Mouse (Mus musculus): ENCODE data around the gene Pmpcb. TPM values are rescaled to one million over a fixed set of nuclear protein-coding genes. Genes with fewer than 3 reads are reported as not detected.

Pmpcb gene
- polyA plus RNA-seq, 1 experiment from 2014 or later, result 84.3 TPM

DNA sequence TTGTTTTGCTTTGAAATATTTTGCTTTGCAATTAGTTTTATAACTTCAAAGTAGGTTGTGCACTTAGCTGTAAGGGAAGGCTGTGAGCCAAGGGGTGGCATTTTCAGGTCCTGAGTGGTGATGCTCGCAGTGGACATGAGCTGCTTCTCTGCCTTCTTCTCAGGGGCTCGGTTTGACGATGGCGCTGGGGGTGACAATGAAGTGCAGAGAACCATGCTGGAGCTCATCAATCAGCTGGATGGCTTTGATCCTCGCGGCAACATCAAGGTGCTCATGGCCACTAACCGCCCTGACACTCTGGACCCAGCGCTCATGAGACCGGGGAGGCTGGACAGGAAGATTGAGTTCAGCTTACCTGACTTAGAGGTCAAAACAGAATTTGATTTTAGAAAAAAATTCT, 66.0 kb downstream of the Pmpcb start:
- Histone ChIP-seq H3K27me3 (ENCODE audit: control insufficient read depth, insufficient read depth, low read length) (no peaks in the 10 kb centered on the region), H3K27ac (ENCODE audit: low read length) (no peak overlapping the region), H3K4me3 (ENCODE audit: low read depth, low read length) (no peak overlapping the region), H3K36me3 (ENCODE audit: control insufficient read depth, insufficient read depth, low read length) (peaks cover 46% of the 10 kb centered on the region), H3K4me1 (ENCODE audit: control insufficient read depth, insufficient read depth, low read length) (no peaks in the 10 kb centered on the region), H3K9me3 (ENCODE audit: control insufficient read depth, low read depth, low read length) (no peaks in the 10 kb centered on the region), H3K4me2 (replicated peaks; ENCODE audit: low read depth, low read length) (no peak overlapping the region), H3K9ac (replicated peaks; ENCODE audit: low read depth, low read length) (no peak overlapping the region)
- 87% methylated on average over 9 of the region's 9 CpGs for WGBS
- no peak for ATAC-seq (ENCODE audit: insufficient number of reproducible peaks, insufficient read depth, low FRiP score, low read depth)

GRCm38 (mm10) chr5:21803691-21804188, 66.8 kb downstream of the Pmpcb start:
- Histone ChIP-seq H3K27ac (ENCODE audit: low read length) (no peak overlapping the region), H3K4me2 (replicated peaks; ENCODE audit: low read depth, low read length) (no peak overlapping the region), H3K9ac (replicated peaks; ENCODE audit: low read depth, low read length) (no peak overlapping the region), H3K27me3 (ENCODE audit: control insufficient read depth, insufficient read depth, low read length) (no peaks in the 10 kb centered on the region), H3K9me3 (ENCODE audit: control insufficient read depth, low read depth, low read length) (no peaks in the 10 kb centered on the region), H3K4me1 (ENCODE audit: control insufficient read depth, insufficient read depth, low read length) (no peaks in the 10 kb centered on the region), H3K36me3 (ENCODE audit: control insufficient read depth, insufficient read depth, low read length) (peaks cover 41% of the 10 kb centered on the region), H3K4me3 (ENCODE audit: low read depth, low read length) (no peak overlapping the region)
- no peak for ATAC-seq (ENCODE audit: insufficient number of reproducible peaks, insufficient read depth, low FRiP score, low read depth)
- WGBS, result 94% methylated on average over 12 of the region's 12 CpGs

DNA sequence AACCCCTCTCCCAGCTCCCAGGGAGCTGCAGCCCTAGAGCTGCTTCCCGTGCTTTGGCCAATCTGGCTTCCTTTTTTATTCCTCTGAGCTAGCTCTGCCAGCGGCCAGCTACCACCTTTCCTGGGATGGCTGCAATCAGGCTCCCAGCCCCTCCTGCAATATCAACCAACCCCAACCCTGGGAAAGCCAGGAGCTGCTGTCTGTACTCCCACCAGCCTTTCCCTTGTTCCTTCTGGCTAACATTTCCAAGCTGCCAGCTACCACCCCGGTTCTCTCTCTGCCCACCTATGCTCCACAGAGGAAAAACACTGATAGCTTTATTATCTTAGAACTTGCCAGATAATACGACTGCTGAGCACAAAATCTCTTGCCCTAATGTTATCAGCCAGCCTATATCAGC, 67.9 kb downstream of the Pmpcb start:
- 79% methylated on average over 4 of the region's 4 CpGs for WGBS
- no peak for ATAC-seq (ENCODE audit: insufficient number of reproducible peaks, insufficient read depth, low FRiP score, low read depth)

More for the DNA sequence above, 67.9 kb downstream of the Pmpcb start:
- Histone ChIP-seq H3K4me1 (ENCODE audit: control insufficient read depth, insufficient read depth, low read length) (no peaks in the 10 kb centered on the region), H3K27me3 (ENCODE audit: control insufficient read depth, insufficient read depth, low read length) (no peaks in the 10 kb centered on the region), H3K4me3 (ENCODE audit: low read depth, low read length) (no peak overlapping the region), H3K9me3 (ENCODE audit: control insufficient read depth, low read depth, low read length) (no peaks in the 10 kb centered on the region), H3K9ac (replicated peaks; ENCODE audit: low read depth, low read length) (no peak overlapping the region), H3K4me2 (replicated peaks; ENCODE audit: low read depth, low read length) (no peak overlapping the region), H3K36me3 (ENCODE audit: control insufficient read depth, insufficient read depth, low read length) (peaks cover 35% of the 10 kb centered on the region), H3K27ac (ENCODE audit: low read length) (no peak overlapping the region)

Other genes with a start within 250 kb of the Pmpcb start
- 66.1 and 70.1 TPM in 2 replicates for gene Lrrc17, start 193.6 kb upstream of the Pmpcb start, polyA plus RNA-seq (2014; fragmentation: Nextera tagmentation; extraction: Ambion mirVana)
- gene Fbxl13, start 91.5 kb upstream of the Pmpcb start, polyA plus RNA-seq (2014; fragmentation: Nextera tagmentation; extraction: Ambion mirVana), result 0.29 TPM in 2 replicates
- gene Armc10, start 91.3 kb upstream of the Pmpcb start, polyA plus RNA-seq (2014; fragmentation: Nextera tagmentation; extraction: Ambion mirVana), result 57.5 and 59.2 TPM in 2 replicates
- gene Napepld, start 35.7 kb upstream of the Pmpcb start, polyA plus RNA-seq (2014; fragmentation: Nextera tagmentation; extraction: Ambion mirVana), result 3.4 and 3.7 TPM in 2 replicates
- 64.2 and 68.0 TPM in 2 replicates for gene Dnajc2, start 48.1 kb downstream of the Pmpcb start, polyA plus RNA-seq (2014; fragmentation: Nextera tagmentation; extraction: Ambion mirVana)
- gene Psmc2, start 48.1 kb downstream of the Pmpcb start, polyA plus RNA-seq (2014; fragmentation: Nextera tagmentation; extraction: Ambion mirVana), result 158 and 162 TPM in 2 replicates
- not detected in 2 replicates for gene Slc26a5, start 128.5 kb downstream of the Pmpcb start, polyA plus RNA-seq (2014; fragmentation: Nextera tagmentation; extraction: Ambion mirVana)